Mouse (Mus musculus): ENCODE measurements around the gene Dnah17. TPM values are rescaled to one million over a fixed set of nuclear protein-coding genes. Genes with fewer than 3 reads are reported as not detected.

The Dnah17 gene
- total and polyA plus RNA-seq, 2 experiments, result under 0.01 TPM

DNA sequence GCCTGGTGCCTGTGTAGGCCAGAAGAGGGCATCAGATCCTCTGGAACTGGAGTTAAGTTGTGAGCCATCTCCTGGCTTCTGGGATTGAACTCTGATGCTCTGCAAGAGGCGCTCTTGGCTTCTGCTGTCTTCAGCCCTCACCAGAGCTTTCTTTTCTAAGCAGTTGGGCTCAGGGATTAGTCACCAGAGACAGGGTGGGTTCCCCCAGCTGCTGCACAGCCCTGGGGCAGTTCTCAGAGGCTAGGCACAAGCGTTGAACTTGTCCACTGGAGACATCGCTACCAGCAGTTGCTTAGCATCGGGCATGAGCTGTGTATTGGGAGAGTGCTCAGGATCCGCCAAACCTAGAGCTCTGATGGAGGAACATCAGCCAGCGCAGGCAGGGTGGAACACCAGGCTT, 101.3 kb downstream of the Dnah17 start:
- no peaks in the 10 kb centered on the region for H3K79me2 ChIP-seq (ENCODE audit: control insufficient read depth, insufficient read depth, low read length)
- H3K4me3 ChIP-seq (ENCODE audit: insufficient read depth, low read depth, low read length), result no peak overlapping the region
- H3K9ac ChIP-seq (ENCODE audit: low read depth, low read length), result no peak overlapping the region
- WGBS, result 97% methylated on average over 6 of the region's 6 CpGs
- no peaks in the 10 kb centered on the region for H3K36me3 ChIP-seq (ENCODE audit: control insufficient read depth, insufficient read depth, low read length)
- H3K27ac ChIP-seq (replicated peaks; ENCODE audit: insufficient read depth, low read depth, low read length), result no peak overlapping the region
- H3K27me3 ChIP-seq (ENCODE audit: control insufficient read depth, insufficient read depth, low read length), result no peaks in the 10 kb centered on the region
- no peaks in the 10 kb centered on the region for H3K4me1 ChIP-seq (ENCODE audit: control insufficient read depth, insufficient read depth, low read length)
- no peak for TF ChIP-seq POLR2A (IDR thresholded peaks at IDR 0.05; ENCODE audit: extremely low read depth, insufficient read depth, low read length)
- TF ChIP-seq CTCF (IDR thresholded peaks at IDR 0.05; ENCODE audit: low read depth, low read length), result no peak
- no peak for DNase-seq (ENCODE audit: extremely low read depth, low read depth, low spot score)

DNA sequence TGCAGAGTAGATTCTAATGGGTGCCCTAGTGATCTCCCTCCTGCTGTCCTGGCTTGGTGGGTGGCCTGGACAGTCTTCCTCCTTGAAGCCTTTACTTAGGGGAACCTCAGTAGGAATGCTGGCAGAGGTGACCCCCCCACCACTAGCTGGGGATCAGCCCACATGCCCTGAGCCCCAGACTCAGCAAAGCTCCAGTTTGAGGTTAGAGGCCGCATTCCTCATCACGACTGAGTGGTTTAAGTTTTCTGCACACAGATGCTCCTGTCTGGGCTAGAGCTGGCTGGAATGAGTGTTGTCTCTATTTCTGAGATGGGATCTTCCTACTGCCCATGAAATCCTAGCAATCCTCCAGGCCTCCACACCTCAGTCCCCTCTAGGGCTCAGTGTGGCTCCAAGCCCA, 106.3 kb downstream of the Dnah17 start:
- TF ChIP-seq POLR2A (IDR thresholded peaks at IDR 0.05; ENCODE audit: extremely low read depth, insufficient read depth, low read length) (no peak), CTCF (IDR thresholded peaks at IDR 0.05; ENCODE audit: low read depth, low read length) (no peak)
- Histone ChIP-seq H3K4me1 (ENCODE audit: control insufficient read depth, insufficient read depth, low read length) (no peaks in the 10 kb centered on the region), H3K4me3 (ENCODE audit: insufficient read depth, low read depth, low read length) (no peak overlapping the region), H3K27ac (replicated peaks; ENCODE audit: insufficient read depth, low read depth, low read length) (no peak overlapping the region), H3K36me3 (ENCODE audit: control insufficient read depth, insufficient read depth, low read length) (no peaks in the 10 kb centered on the region), H3K27me3 (ENCODE audit: control insufficient read depth, insufficient read depth, low read length) (no peaks in the 10 kb centered on the region), H3K79me2 (ENCODE audit: control insufficient read depth, insufficient read depth, low read length) (no peaks in the 10 kb centered on the region), H3K9ac (ENCODE audit: low read depth, low read length) (no peak overlapping the region)
- no peak for DNase-seq (ENCODE audit: extremely low read depth, low read depth, low spot score)
- 85% methylated on average over 2 of the region's 2 CpGs for WGBS

DNA sequence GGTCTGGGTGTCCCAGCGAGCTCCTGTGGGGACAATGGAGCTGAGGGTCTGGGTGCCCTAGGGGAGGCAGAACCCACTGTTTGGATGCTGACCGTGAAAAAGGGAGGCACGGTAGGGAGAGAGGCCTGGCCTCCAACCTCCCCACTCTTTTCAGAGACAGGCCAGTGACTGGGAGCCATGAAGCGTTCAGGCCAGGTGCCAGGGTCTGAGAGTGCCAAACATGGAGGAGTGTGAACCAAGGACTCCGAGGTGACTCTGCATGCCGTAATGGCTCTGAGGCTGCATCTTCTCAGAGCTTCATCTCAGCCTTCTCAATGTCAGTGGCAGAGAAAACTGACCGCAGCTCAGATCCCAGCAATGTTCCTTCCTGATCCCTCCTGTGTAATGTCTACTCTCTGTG, 107.0 kb downstream of the Dnah17 start:
- Histone ChIP-seq H3K27me3 (ENCODE audit: control insufficient read depth, insufficient read depth, low read length) (no peaks in the 10 kb centered on the region), H3K4me1 (ENCODE audit: control insufficient read depth, insufficient read depth, low read length) (no peaks in the 10 kb centered on the region), H3K27ac (replicated peaks; ENCODE audit: insufficient read depth, low read depth, low read length) (no peak overlapping the region), H3K36me3 (ENCODE audit: control insufficient read depth, insufficient read depth, low read length) (no peaks in the 10 kb centered on the region), H3K79me2 (ENCODE audit: control insufficient read depth, insufficient read depth, low read length) (no peaks in the 10 kb centered on the region), H3K4me3 (ENCODE audit: insufficient read depth, low read depth, low read length) (no peak overlapping the region), H3K9ac (ENCODE audit: low read depth, low read length) (no peak overlapping the region)
- DNase-seq (ENCODE audit: extremely low read depth, low read depth, low spot score), result no peak
- no peak for TF ChIP-seq POLR2A (IDR thresholded peaks at IDR 0.05; ENCODE audit: extremely low read depth, insufficient read depth, low read length)
- TF ChIP-seq CTCF (IDR thresholded peaks at IDR 0.05; ENCODE audit: low read depth, low read length), result no peak
- WGBS, result 90% methylated on average over 7 of the region's 7 CpGs

- Histone ChIP-seq H3K4me3 (ENCODE audit: insufficient read depth, low read depth, low read length) (no peak overlapping the region), H3K27me3 (ENCODE audit: control insufficient read depth, insufficient read depth, low read length) (no peaks in the 10 kb centered on the region), H3K4me1 (ENCODE audit: control insufficient read depth, insufficient read depth, low read length) (no peaks in the 10 kb centered on the region), H3K9ac (ENCODE audit: low read depth, low read length) (no peak overlapping the region), H3K36me3 (ENCODE audit: control insufficient read depth, insufficient read depth, low read length) (peaks cover 3% of the 10 kb centered on the region; the same call in 1 of the 2 replicates), H3K79me2 (ENCODE audit: control insufficient read depth, insufficient read depth, low read length) (no peaks in the 10 kb centered on the region), H3K27ac (replicated peaks; ENCODE audit: insufficient read depth, low read depth, low read length) (no peak overlapping the region)
- TF ChIP-seq POLR2A (IDR thresholded peaks at IDR 0.05; ENCODE audit: extremely low read depth, insufficient read depth, low read length), result no peak
- TF ChIP-seq CTCF (IDR thresholded peaks at IDR 0.05; ENCODE audit: low read depth, low read length), result peak; percentile 98
- peak; percentile 25 for DNase-seq (ENCODE audit: extremely low read depth, low read depth, low spot score)
- 76% methylated on average over 1 of the region's 1 CpGs for WGBS
These were observed 108.6 kb downstream of the Dnah17 start for GRCm38 (mm10) chr11:118021806-118022205.

DNA sequence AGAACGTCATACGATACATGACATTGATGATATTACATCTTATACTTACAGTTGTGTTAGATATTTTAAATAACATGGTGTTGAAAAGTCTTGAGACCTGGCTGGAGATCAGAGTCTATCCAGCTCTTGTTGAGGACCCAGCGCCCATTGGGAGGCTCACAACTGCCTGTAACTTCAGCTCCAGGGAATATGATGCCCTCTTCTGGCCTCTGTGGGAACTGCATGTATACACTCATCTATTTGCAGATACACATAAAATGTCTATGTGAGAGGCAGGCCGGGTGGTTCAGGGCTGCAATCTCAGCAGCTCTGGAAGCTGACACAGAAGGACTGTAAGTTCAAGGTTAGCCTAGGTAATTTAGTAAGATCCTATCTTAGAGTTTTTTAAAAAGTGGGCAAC, 112.1 kb downstream of the Dnah17 start:
- no peaks in the 10 kb centered on the region for H3K4me1 ChIP-seq (ENCODE audit: control insufficient read depth, insufficient read depth, low read length)
- H3K27me3 ChIP-seq (ENCODE audit: control insufficient read depth, insufficient read depth, low read length), result no peaks in the 10 kb centered on the region
- no peak overlapping the region for H3K4me3 ChIP-seq (ENCODE audit: insufficient read depth, low read depth, low read length)
- 95% methylated on average over 4 of the region's 4 CpGs for WGBS
- H3K36me3 ChIP-seq (ENCODE audit: control insufficient read depth, insufficient read depth, low read length), result peaks cover 3% of the 10 kb centered on the region; the same call in 1 of the 2 replicates
- H3K9ac ChIP-seq (ENCODE audit: low read depth, low read length), result no peak overlapping the region
- H3K27ac ChIP-seq (replicated peaks; ENCODE audit: insufficient read depth, low read depth, low read length), result no peak overlapping the region
- peak; percentile 8 for DNase-seq (ENCODE audit: extremely low read depth, low read depth, low spot score)
- no peaks in the 10 kb centered on the region for H3K79me2 ChIP-seq (ENCODE audit: control insufficient read depth, insufficient read depth, low read length)
- TF ChIP-seq CTCF (IDR thresholded peaks at IDR 0.05; ENCODE audit: low read depth, low read length), result peak; percentile 45
- no peak for TF ChIP-seq POLR2A (IDR thresholded peaks at IDR 0.05; ENCODE audit: extremely low read depth, insufficient read depth, low read length)

DNA sequence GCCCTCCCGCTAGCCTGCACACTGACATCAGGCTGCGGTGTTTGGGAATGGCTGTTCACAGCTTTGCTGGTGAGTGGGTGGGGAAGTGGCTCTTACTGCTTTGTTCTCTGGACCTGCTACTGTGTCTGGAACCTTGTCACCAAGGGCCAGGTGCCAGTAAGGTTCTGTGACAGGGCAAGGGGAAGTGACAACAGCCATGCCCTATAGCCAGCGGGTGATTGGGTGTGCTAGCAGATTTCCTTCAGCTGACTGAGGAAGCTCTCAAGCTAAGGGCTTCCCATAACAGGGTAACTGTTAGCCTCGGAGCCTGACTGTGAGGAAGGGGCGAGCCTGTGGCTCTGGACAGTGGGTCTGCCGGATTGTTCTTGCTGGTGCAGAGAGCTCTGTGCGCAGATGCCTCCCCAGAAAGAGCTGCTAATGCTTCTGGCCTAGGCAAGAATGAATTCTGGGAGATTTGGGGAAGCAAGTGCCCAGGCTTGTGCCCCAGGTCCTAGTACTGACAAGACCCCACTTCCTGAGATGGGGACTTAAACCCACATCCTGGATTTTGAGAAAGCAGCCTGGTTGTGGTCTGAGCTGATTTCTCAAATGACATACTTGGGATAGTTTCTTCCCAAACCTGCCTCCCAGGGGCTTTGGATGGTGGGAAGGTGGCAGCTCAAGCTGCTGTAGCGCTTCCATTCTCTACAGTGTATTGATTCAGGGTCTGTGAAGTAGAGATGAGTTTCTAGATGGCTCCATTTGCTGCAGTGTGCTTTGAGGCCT, 114.9 kb downstream of the Dnah17 start:
- Histone ChIP-seq H3K36me3 (ENCODE audit: control insufficient read depth, insufficient read depth, low read length) (peaks cover 3% of the 10 kb centered on the region; the same call in 1 of the 2 replicates), H3K4me3 (ENCODE audit: insufficient read depth, low read depth, low read length) (no peak overlapping the region), H3K27me3 (ENCODE audit: control insufficient read depth, insufficient read depth, low read length) (no peaks in the 10 kb centered on the region), H3K79me2 (ENCODE audit: control insufficient read depth, insufficient read depth, low read length) (no peaks in the 10 kb centered on the region), H3K27ac (replicated peaks; ENCODE audit: insufficient read depth, low read depth, low read length) (no peak overlapping the region), H3K4me1 (ENCODE audit: control insufficient read depth, insufficient read depth, low read length) (no peaks in the 10 kb centered on the region), H3K9ac (ENCODE audit: low read depth, low read length) (no peak overlapping the region)
- WGBS, result 92% methylated on average over 8 of the region's 8 CpGs
- TF ChIP-seq CTCF (IDR thresholded peaks at IDR 0.05; ENCODE audit: low read depth, low read length) (no peak), POLR2A (IDR thresholded peaks at IDR 0.05; ENCODE audit: extremely low read depth, insufficient read depth, low read length) (no peak)
- DNase-seq (ENCODE audit: extremely low read depth, low read depth, low spot score), result no peak
